Mouse (Mus musculus): ENCODE measurements at regions not wholly inside any gene's neighbourhood (a gene's known extent, or its start where the extent isn't known, plus 50 kb on each side); places are given as distances from the start of the nearest gene placed in this dataset.

DNA sequence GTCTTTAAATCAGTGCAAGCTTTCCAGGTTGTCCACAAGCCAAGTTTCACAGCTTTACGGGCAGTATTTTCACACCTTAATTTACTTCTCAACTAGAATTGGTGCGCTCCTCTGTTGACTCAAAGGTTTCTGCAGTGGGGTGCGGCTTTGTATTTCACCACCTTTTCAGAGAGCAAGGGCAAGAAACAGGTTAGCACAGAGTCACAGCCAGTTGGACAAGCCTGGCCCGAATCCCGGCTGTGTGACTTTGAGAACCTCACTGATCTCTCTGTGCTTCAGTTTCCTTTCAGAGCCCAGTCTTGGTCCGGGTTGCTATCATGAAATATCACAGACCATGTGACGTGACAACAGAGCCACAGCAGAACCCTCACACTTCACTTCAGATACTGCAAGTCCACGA lies 418.4 kb downstream of the Sox2 start:
- TF ChIP-seq CTCF (IDR thresholded peaks at IDR 0.05; ENCODE audit: extremely low read depth, insufficient read depth, insufficient read length, insufficient replicate concordance) (no peak), POLR2A (IDR thresholded peaks at IDR 0.05; ENCODE audit: low read depth, low read length) (no peak)

Measured in spleen, adult 2 months (tissue).